Mouse (Mus musculus): ENCODE measurements around the gene Lpar6.

The Lpar6 gene

GRCm38 (mm10) chr14:73237848-73238321 is at the start of gene Lpar6:
Gene Lpar6 (plus strand): TSS chr14:73237895.
- peak; percentile 68 to 76 for DNase-seq

GRCm38 (mm10) chr14:73199058-73199457 is 38.6 kb upstream of the Lpar6 start:
- DNase-seq, result no peak

- DNase-seq, result no peak
Measured at GRCm38 (mm10) chr14:73201447-73201846, 36.2 kb upstream of the Lpar6 start.

- DNase-seq, result no peak
Measured at GRCm38 (mm10) chr14:73204016-73204415, 33.7 kb upstream of the Lpar6 start.

GRCm38 (mm10) chr14:73209262-73209661 is 28.4 kb upstream of the Lpar6 start:
- DNase-seq, result no peak

- no peak for DNase-seq
Measured at GRCm38 (mm10) chr14:73210196-73210595, 27.5 kb upstream of the Lpar6 start.

GRCm38 (mm10) chr14:73211477-73211876 is 26.2 kb upstream of the Lpar6 start:
- DNase-seq, result no peak

GRCm38 (mm10) chr14:73217062-73217461 is 20.6 kb upstream of the Lpar6 start:
- no peak for DNase-seq

- DNase-seq, result no peak
Measured at GRCm38 (mm10) chr14:73222316-73222970, 15.3 kb upstream of the Lpar6 start.

GRCm38 (mm10) chr14:73226346-73226745 is 11.3 kb upstream of the Lpar6 start:
- DNase-seq, result no peak

- no peak for DNase-seq
Measured at GRCm38 (mm10) chr14:73226849-73227248, 10.8 kb upstream of the Lpar6 start.

GRCm38 (mm10) chr14:73231286-73231982 is 6.3 kb upstream of the Lpar6 start:
- peak in 1 of 2 experiments; percentile 9 for DNase-seq

- peak in 1 of 2 experiments; percentile 16 for DNase-seq
Measured at GRCm38 (mm10) chr14:73234468-73235031, 3.1 kb upstream of the Lpar6 start.

GRCm38 (mm10) chr14:73238498-73239250 is 979 bp downstream of the Lpar6 start:
- DNase-seq, result peak; percentile 55 to 72

GRCm38 (mm10) chr14:73239291-73239690 is 1.6 kb downstream of the Lpar6 start:
- DNase-seq, result peak; percentile 29 to 44

- no peak for DNase-seq
Measured at GRCm38 (mm10) chr14:73239857-73240256, 2.2 kb downstream of the Lpar6 start.

GRCm38 (mm10) chr14:73244061-73244597 is 6.4 kb downstream of the Lpar6 start:
- no peak for DNase-seq

- no peak for DNase-seq
Measured at GRCm38 (mm10) chr14:73250056-73250455, 12.4 kb downstream of the Lpar6 start.

GRCm38 (mm10) chr14:73252276-73252675 is 14.6 kb downstream of the Lpar6 start:
- DNase-seq, result no peak

- DNase-seq, result peak; percentile 56 to 77
Measured at GRCm38 (mm10) chr14:73253453-73254251, 16.0 kb downstream of the Lpar6 start.

- DNase-seq, result peak; percentile 6 to 31
Measured at GRCm38 (mm10) chr14:73254412-73254811, 16.7 kb downstream of the Lpar6 start.

- DNase-seq, result no peak
Measured at GRCm38 (mm10) chr14:73255426-73255970, 17.8 kb downstream of the Lpar6 start.

Measured in kidney, postnatal 4 days (tissue).